Mouse (Mus musculus): ENCODE results near the gene Fdx1l.

DNA sequence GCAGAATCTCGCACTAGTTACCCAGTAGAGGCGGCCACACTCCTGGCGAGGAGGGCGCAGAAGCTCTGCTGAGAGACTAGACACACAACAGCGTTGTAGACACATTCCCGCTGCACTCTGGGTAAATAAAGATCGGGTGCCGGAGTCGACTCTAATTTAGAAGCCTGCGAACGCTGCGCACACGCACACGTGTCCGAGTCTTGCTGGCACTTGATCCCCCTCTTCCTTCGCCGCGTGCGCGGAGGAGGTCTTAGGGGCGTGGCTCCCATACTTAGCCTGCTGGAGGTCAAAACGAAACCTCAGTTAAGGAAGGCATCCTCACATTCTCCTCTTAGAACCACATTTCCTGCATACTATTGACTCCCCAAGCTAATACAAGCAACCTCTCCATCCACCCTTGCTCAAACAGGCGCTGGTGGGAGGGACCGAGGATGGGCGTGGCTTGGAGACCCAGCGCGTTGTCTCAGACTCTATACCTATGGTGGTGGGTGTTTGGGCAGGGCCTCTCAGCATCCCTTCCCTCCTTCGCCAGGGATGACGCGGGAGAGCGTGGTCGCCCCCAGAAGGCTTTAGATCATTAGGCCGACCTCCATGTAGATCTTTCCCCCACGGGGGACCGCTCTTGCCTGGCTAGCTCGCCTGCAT is 42.0 kb downstream of the Fdx1l start:
- TF ChIP-seq POLR2A (IDR thresholded peaks at IDR 0.05; ENCODE audit: low read depth, low read length) (peak; percentile 55), CTCF (IDR thresholded peaks at IDR 0.05; ENCODE audit: borderline replicate concordance, insufficient read depth, low read length) (no peak)

Measured in embryonic fibroblast, embryonic 13.5 days (primary cell).